In genomic region chr13:107888571-107889451, GRCm38 (mm10) we compare ENCODE assay signal across 8 mouse cellular contexts.
DNase-seq lines count a peak whose midpoint lies in the region; ATAC-seq lines count a peak whose summit lies in the region.

No protein-coding gene starts in this region.

- DNase-seq in cerebellum, adult 11 months: peak; percentile 41
- DNase-seq in heart, embryonic 10.5 days (ENCODE audit: low spot score): peak; percentile 83
- peak; percentile 11 for DNase-seq in liver, embryonic 13.5 days
- peak; percentile 69 for DNase-seq in neural tube, embryonic 11.5 days (ENCODE audit: low spot score)
- peak; percentile 79 for DNase-seq in testis, postnatal 10 days (ENCODE audit: low spot score)

- peak overlapping the region; percentile 56 for H3K4me2 ChIP-seq in embryonic facial prominence, embryonic 12.5 days (replicated peaks)
- H3K4me2 ChIP-seq in kidney, embryonic 15.5 days: peak overlapping the region; percentile 88
- H3K4me2 ChIP-seq in liver, embryonic 13.5 days: peak overlapping the region; percentile 95
- H3K4me2 ChIP-seq in neural tube, embryonic 11.5 days (ENCODE audit: low read depth): peak overlapping the region; percentile 61

- H3K9me3 ChIP-seq in embryonic facial prominence, embryonic 12.5 days: no peaks in the 10 kb centered on the region
- H3K9me3 ChIP-seq in heart, embryonic 10.5 days: no peaks in the 10 kb centered on the region
- H3K9me3 ChIP-seq in kidney, embryonic 15.5 days (replicated peaks): no peaks in the 10 kb centered on the region
- H3K9me3 ChIP-seq in liver, embryonic 13.5 days (replicated peaks): no peaks in the 10 kb centered on the region
- no peaks in the 10 kb centered on the region for H3K9me3 ChIP-seq in neural tube, embryonic 11.5 days (ENCODE audit: control insufficient read depth, low read length)

- H3K4me1 ChIP-seq in embryonic facial prominence, embryonic 12.5 days: peaks cover 23% of the 10 kb centered on the region
- H3K4me1 ChIP-seq in heart, embryonic 10.5 days: peaks cover 25% of the 10 kb centered on the region
- peaks cover 32% of the 10 kb centered on the region for H3K4me1 ChIP-seq in kidney, embryonic 15.5 days
- H3K4me1 ChIP-seq in liver, embryonic 13.5 days (replicated peaks): peaks cover 27% of the 10 kb centered on the region
- peaks cover 20% of the 10 kb centered on the region for H3K4me1 ChIP-seq in neural tube, embryonic 11.5 days (ENCODE audit: control insufficient read depth, insufficient read depth, low read length)

- peak overlapping the region; percentile 90 for H3K9ac ChIP-seq in embryonic facial prominence, embryonic 12.5 days
- peak overlapping the region; percentile 91 for H3K9ac ChIP-seq in kidney, embryonic 15.5 days
- H3K9ac ChIP-seq in liver, embryonic 13.5 days: peak overlapping the region; percentile 74
- peak overlapping the region; percentile 96 for H3K9ac ChIP-seq in neural tube, embryonic 11.5 days (ENCODE audit: low read length)

- 0 out of 2 replicates have a peak, but pooled peaks cover 6% of the 10 kb centered on the region for H3K27me3 ChIP-seq in embryonic facial prominence, embryonic 12.5 days
- H3K27me3 ChIP-seq in heart, embryonic 10.5 days (ENCODE audit: insufficient read depth, poor library complexity, severe bottlenecking): peaks cover 16% of the 10 kb centered on the region
- 0 out of 2 replicates have a peak, but pooled peaks cover 1% of the 10 kb centered on the region for H3K27me3 ChIP-seq in kidney, embryonic 15.5 days
- peaks cover 81% of the 10 kb centered on the region for H3K27me3 ChIP-seq in liver, embryonic 13.5 days
- no peaks in the 10 kb centered on the region for H3K27me3 ChIP-seq in neural tube, embryonic 11.5 days (ENCODE audit: control insufficient read depth, insufficient read depth, low read length)

- peak overlapping the region; percentile 83 for H3K27ac ChIP-seq in embryonic facial prominence, embryonic 12.5 days
- peak overlapping the region; percentile 93 for H3K27ac ChIP-seq in heart, embryonic 10.5 days
- H3K27ac ChIP-seq in kidney, embryonic 15.5 days: peak overlapping the region; percentile 95
- no peak overlapping the region; the same call in 1 of the 2 replicates for H3K27ac ChIP-seq in liver, embryonic 13.5 days
- H3K27ac ChIP-seq in neural tube, embryonic 11.5 days (ENCODE audit: low read depth, low read length): peak overlapping the region; percentile 99

- ATAC-seq in cerebellum, adult (ENCODE audit: insufficient number of reproducible peaks, low FRiP score, low TSS enrichment): no peak
- ATAC-seq in embryonic facial prominence, embryonic 12.5 days (ENCODE audit: insufficient number of reproducible peaks, insufficient read depth, low FRiP score, low TSS enrichment): no peak
- ATAC-seq in kidney, embryonic 15.5 days (replicated peaks; ENCODE audit: low FRiP score): no peak
- ATAC-seq in liver, embryonic 13.5 days (ENCODE audit: low read depth): no peak
- ATAC-seq in neural tube, embryonic 11.5 days (ENCODE audit: insufficient read depth, low FRiP score, low TSS enrichment): no peak

- peak overlapping the region; percentile 83 for H3K4me3 ChIP-seq in embryonic facial prominence, embryonic 12.5 days
- peak overlapping the region; percentile 88 for H3K4me3 ChIP-seq in heart, embryonic 10.5 days
- H3K4me3 ChIP-seq in kidney, embryonic 15.5 days (replicated peaks): peak overlapping the region; percentile 97
- peak overlapping the region; percentile 71 for H3K4me3 ChIP-seq in liver, embryonic 13.5 days (replicated peaks)
- H3K4me3 ChIP-seq in neural tube, embryonic 11.5 days (ENCODE audit: low read depth, low read length): peak overlapping the region; percentile 79

- no peaks in the 10 kb centered on the region for H3K36me3 ChIP-seq in embryonic facial prominence, embryonic 12.5 days
- H3K36me3 ChIP-seq in heart, embryonic 10.5 days: no peaks in the 10 kb centered on the region
- no peaks in the 10 kb centered on the region for H3K36me3 ChIP-seq in kidney, embryonic 15.5 days
- no peaks in the 10 kb centered on the region for H3K36me3 ChIP-seq in liver, embryonic 13.5 days
- no peaks in the 10 kb centered on the region for H3K36me3 ChIP-seq in neural tube, embryonic 11.5 days (ENCODE audit: control insufficient read depth, insufficient read depth, low read length)

- under 1% methylated on average over 100 of the region's 127 CpGs for WGBS in embryonic facial prominence, embryonic 12.5 days
- under 1% methylated on average over 117 of the region's 127 CpGs for WGBS in heart, embryonic 10.5 days
- WGBS in kidney, embryonic 15.5 days: under 1% methylated on average over 109 of the region's 127 CpGs
- under 1% methylated on average over 119 of the region's 127 CpGs for WGBS in liver, embryonic 13.5 days (ENCODE audit: insufficient replicate concordance)
- WGBS in neural tube, embryonic 11.5 days: 0% methylated on average over 97 of the region's 127 CpGs

Comparison
In these comparisons a context has a peak if more than half of its experiments do, and no peak if none do; other contexts are left out.
1. DNase-seq: peak in every context shown above with its lines; median percentile 83 in heart, embryonic 10.5 days; 79 in testis, postnatal 10 days; 69 in neural tube, embryonic 11.5 days; 41 in cerebellum, adult 11 months; 11 in liver, embryonic 13.5 days.